Mouse (Mus musculus): ENCODE results near the gene Dhrs1.

The Dhrs1 gene

DNA sequence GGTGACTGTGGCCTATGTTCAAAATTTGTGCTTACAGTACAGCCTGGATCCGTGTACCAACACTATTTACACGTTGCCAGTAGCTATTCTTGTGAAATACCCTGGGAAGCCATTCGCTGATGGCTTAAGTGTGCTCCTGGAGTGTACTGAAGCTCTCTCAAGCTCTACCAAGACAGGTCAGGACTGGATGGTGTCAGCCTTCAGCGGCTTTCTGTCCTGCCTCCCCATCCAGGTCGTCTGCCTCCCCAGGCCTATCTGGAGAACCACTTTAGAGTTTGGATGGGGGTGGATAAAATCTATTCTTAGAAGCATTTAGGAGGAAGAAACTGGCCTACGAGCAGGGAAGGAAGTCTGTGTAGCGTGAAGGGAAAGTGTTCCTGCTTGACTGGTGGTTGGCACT lies 17.7 kb upstream of the Dhrs1 start:
- DNase-seq (ENCODE audit: low read depth, low spot score), result no peak

GRCm38 (mm10) chr14:55762001-55762821 lies 16.7 kb upstream of the Dhrs1 start:
- DNase-seq (ENCODE audit: low read depth, low spot score), result no peak

DNA sequence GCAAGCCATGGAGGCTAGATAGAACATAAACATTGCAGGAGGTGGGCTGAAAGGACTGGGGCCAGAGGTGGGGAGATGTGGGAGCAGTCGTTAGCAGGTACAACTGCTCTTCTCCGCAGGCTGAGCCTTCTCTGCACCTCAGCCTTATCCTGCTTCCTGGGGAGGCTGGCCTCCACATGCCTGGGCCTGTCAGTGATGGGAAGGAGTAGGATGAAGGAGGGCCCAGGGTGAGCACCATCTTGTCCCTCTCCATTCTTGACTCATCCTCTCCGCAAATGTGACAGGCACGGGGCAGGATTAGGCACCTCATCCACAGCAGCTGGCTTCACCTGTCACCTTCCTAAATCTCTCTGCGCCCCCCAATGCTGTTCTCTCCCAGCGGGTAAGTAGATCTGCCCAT lies 15.7 kb upstream of the Dhrs1 start, which contains the start of gene Ltb4r2:
TSS of gene Ltb4r2 (plus strand) at position 266 of the 400 bp plus-strand sequence.
- no peak for DNase-seq (ENCODE audit: low read depth, low spot score)

DNA sequence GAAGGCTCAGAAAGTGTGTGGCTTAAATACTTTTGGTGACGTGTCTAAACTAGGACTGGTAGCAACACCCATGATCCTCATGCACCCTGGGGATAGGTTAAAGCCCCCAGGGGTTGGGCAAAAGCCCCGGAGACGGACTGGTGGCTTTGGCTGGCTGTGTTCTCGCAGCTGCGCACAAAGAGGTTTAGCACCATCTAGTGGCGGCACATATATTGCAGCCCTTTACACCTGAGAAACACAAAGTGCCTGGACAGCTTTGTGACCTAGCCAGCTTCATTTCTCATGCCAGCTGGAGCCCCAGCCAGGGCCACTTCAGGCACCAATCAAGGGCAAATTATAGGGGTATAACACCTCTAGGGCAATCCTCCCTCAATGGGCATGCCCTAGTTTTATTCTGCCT lies 14.7 kb upstream of the Dhrs1 start:
- peak; percentile 82 for DNase-seq (ENCODE audit: low read depth, low spot score)

GRCm38 (mm10) chr14:55758363-55758784 lies 12.9 kb upstream of the Dhrs1 start, which contains the start of gene Cideb:
TSS of gene Cideb (minus strand) at chr14:55758458.
- DNase-seq (ENCODE audit: low read depth, low spot score), result peak; percentile 47

GRCm38 (mm10) chr14:55757566-55757965 lies 12.1 kb upstream of the Dhrs1 start:
- DNase-seq (ENCODE audit: low read depth, low spot score), result no peak

- DNase-seq (ENCODE audit: low read depth, low spot score), result no peak
Observed at GRCm38 (mm10) chr14:55747051-55747847, 1.8 kb upstream of the Dhrs1 start.

GRCm38 (mm10) chr14:55745861-55746237 lies 359 bp upstream of the Dhrs1 start:
- no peak for DNase-seq (ENCODE audit: low read depth, low spot score)

DNA sequence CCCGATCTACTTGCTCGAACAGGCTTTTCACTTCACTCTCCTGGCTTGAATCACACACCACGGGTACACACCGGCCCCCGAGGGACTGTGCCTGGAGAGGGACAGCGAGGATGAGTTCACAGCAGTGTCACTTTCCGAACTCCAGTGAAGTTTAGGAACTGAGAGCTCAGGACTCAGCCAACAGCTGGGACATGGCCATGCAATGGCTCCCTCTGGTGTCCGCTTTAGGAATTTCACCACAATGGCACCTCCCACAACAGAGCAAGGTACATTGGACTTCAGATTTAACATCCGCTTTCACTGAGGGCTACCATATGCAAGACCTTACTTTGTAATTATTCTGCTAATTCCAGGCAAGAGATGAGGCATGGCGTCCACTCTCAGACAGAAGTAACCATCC lies 1.8 kb downstream of the Dhrs1 start:
- peak; percentile 87 for DNase-seq (ENCODE audit: low read depth, low spot score)

DNA sequence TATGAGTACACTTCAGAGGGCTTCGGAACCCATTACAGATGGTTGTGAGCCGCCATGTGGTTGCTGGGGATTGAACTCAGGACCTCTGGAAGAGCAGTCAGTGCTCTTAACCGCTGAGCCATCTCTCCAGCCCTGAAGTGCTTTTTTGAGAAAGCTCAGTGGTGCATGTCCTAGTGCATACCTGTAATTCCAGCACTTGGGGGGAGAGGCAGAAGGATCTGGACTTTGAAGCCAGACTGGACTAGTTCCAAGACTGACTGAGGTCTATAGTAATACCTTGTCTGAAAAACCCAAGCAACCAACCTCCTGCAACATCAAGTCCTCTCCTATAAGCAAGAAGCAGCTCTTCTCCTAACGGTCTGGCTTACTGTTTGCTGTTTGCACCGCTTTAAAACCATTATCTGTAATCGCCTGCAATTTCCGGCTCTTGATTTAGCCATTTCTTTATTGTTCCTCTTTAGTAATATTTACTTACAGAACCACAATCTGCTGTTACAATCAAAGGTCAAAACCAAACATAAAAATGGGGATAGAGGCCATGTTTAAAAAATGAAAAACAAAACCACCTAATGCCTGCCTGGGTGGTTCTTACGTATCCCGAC lies 8.3 kb downstream of the Dhrs1 start:
- no peak for DNase-seq (ENCODE audit: low read depth, low spot score)

- DNase-seq (ENCODE audit: low read depth, low spot score), result no peak
Observed at GRCm38 (mm10) chr14:55735758-55736157, 9.7 kb downstream of the Dhrs1 start.

- DNase-seq (ENCODE audit: low read depth, low spot score), result no peak
Observed at GRCm38 (mm10) chr14:55735334-55735733, 10.2 kb downstream of the Dhrs1 start.

GRCm38 (mm10) chr14:55734869-55735268 lies 10.6 kb downstream of the Dhrs1 start:
- no peak for DNase-seq (ENCODE audit: low read depth, low spot score)

GRCm38 (mm10) chr14:55733889-55734288 lies 11.6 kb downstream of the Dhrs1 start:
- no peak for DNase-seq (ENCODE audit: low read depth, low spot score)

GRCm38 (mm10) chr14:55730531-55731032 lies 14.9 kb downstream of the Dhrs1 start:
- DNase-seq (ENCODE audit: low read depth, low spot score), result no peak

DNA sequence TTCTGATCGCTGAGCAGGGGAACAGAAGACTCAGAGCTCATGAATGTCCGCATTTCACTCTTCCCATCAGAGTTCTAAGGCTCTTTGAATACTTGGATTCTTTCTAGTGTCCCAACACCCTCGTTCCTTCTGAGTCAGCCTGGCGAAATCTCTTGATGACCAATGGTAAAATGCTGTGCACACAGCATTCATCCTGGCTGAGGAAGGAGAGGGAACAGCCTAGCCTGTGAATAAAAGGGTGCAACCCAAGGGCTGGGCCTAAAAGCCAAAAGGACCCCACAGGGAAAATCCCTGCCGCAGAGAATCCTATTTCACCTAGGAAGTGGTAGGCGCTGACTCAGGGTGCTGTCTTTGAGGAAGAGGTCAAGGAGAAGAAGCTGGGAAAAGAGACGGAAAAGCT lies 15.4 kb downstream of the Dhrs1 start:
- no peak for DNase-seq (ENCODE audit: low read depth, low spot score)

DNA sequence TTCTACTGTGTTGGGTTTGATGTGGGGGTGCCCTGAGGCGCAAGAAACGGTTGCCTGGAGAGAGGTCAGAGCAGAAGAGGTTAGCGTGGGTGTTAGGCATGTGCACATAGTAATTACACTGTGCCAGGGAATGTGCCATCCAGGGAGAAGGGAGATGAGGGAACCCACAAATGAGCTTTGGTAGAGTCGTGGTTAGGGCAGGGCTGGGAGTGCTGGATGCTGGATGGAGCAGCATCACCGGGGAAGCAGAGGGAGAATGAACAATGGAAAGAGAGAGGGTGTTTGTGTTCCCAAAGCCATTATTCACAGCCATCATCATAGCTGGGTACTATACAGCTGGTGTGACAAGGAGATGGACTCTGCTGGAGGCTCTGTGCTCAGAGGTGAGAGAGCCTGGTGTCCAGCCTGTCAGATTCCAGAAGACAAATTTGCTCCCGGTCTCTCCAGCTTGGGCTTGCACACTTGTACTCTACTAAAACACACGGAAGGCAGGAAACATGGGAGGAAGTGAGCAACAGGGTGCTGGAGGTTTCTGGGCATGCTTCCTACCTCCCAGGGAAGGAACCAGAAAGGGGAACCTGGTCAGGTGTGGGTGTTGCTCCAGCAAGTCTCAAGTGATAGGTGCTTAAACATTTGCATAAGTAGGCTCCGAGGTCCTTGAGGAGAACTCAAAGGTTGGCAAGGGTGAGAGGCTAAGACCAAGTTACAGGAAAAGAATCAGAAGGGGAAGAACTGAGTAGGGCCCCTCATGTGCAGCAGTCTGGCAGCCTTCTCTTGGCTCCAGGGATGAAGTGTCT lies 17.4 kb downstream of the Dhrs1 start:
- no peak for DNase-seq (ENCODE audit: low read depth, low spot score)

- DNase-seq (ENCODE audit: low read depth, low spot score), result no peak
Observed at GRCm38 (mm10) chr14:55726261-55726660, 19.2 kb downstream of the Dhrs1 start.

- DNase-seq (ENCODE audit: low read depth, low spot score), result peak; percentile 95
Observed at GRCm38 (mm10) chr14:55724411-55724871, 21.0 kb downstream of the Dhrs1 start.

DNA sequence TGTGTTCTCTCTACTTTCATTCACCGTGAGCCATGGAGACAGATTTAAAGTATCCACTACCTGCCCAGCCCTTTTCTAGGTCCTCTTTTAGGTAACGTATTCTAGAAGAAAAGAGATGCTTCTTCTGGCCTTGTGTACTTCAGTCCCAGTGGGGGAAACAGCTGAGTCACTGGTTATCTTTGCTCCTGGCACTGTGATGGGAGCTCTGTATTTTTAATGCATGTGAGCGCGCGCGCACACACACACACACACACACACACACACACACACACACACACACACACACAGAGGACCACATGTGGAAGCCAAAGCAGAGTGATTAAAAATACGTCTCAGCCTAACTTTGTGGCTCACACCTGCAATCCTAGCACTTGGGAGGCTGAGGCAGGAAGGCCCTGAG lies 22.1 kb downstream of the Dhrs1 start:
- no peak for DNase-seq (ENCODE audit: low read depth, low spot score)

GRCm38 (mm10) chr14:55722438-55722945 lies 23.0 kb downstream of the Dhrs1 start:
- no peak for DNase-seq (ENCODE audit: low read depth, low spot score)
